Mouse (Mus musculus) heart, postnatal 10 days (tissue): ENCODE results near the gene Gm43738. TPM values are rescaled to one million over a fixed set of nuclear protein-coding genes. Genes with fewer than 3 reads are reported as not detected.

Experiments used
- DNase-seq, 2 experiments: peaks; one replicate each; pipeline ENCODE4 v3.0.0; 2021
- intact Hi-C: fragments of 180-260 bp; cut with DNase I; formaldehyde crosslinking; loops from one replicate; pipeline ENCODE4 v1.15.1; 2025
- total RNA-seq, 2 experiments: library from RNA; stranded (reverse); gene quantifications; 2 replicates each; pipeline ENCODE4 v1.2.3; 2021

Gene Gm43738
- total RNA-seq, 2 experiments from 2014 or later, result not detected

DNA sequence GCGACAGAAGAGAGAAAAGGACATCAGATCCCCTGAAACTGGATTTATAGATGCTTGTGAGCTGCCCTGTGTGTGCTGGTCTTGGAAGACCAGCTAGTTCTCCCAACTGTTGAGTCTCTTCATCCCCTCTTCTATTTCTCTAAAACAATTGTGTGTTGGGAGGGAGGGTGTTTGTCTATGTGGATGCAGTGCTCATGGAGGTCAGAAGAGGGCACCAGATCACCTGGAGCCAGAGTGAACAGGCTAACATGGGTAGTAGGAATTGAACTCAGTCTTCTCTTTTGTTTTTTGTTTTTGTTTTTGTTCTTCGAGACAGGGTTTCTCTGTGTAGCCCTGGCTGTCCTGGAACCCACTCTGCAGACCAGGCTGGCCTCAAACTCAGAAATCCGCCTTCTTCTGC is 42.1 kb downstream of the Gm43738 start:
- peak; percentile 26 to 40 for DNase-seq
- intact Hi-C loops, result no loop called here

DNA sequence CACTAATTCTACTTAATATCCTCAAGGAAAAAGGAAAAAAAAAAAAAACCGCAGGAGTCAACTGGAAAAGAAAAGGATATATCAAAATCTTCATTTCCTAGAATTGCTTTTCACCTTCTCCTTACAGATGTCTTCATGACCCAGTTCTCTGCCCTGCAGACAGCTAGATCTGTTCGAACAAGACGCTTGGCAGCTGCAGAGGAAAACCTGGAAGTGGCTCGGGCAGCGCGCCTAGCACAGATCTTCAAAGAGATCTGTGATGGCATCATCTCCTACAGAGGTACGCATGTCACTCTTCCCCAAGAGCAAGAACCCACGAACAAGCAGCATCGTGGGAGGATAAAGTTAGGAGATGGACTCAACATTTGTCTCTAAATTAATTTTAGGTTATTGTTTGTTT is 42.5 kb downstream of the Gm43738 start:
- intact Hi-C loops, result no loop called here
- DNase-seq, result no peak

DNA sequence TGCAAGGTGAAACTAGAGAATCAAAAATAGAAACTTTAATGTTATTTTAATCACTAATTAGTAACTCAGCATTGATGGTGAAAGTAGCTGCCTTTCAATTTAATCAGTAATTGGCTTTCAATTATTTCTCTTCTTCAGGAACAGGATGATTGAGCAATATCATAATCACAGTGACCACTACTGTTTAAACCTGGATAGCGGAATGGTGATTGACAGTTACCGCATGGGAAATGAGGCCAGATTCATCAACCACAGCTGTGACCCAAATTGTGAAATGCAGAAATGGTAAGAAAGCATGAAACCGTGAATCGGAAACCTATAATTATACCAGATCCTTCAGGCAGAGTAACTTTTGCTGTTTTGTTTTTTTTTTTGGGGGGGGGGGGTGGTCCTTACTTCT is 57.5 kb downstream of the Gm43738 start:
- no peak for DNase-seq
- intact Hi-C loops, result no loop called here

Other genes starting within 250 kb of the Gm43738 start
- 10 to 100 TPM; 22.8 to 24.3 TPM for gene Msto1, start 187.1 kb downstream of the Gm43738 start, total RNA-seq
- 10 to 100 TPM; 45.4 to 46.0 TPM for gene Ash1l, start 150.5 kb downstream of the Gm43738 start, total RNA-seq
- 100 to 1,000 TPM; 105 to 114 TPM for gene Dap3, start 149.9 kb downstream of the Gm43738 start, total RNA-seq
- gene Rusc1, start 7.8 kb downstream of the Gm43738 start, total RNA-seq, result 10 to 100 TPM; 12.6 to 15.0 TPM
- gene Fdps, start 860 bp upstream of the Gm43738 start, total RNA-seq, result 10 to 100 TPM; 26.2 to 28.3 TPM
- gene Pklr, start 35.0 kb upstream of the Gm43738 start, total RNA-seq, result not detected
- gene Hcn3, start 59.1 kb upstream of the Gm43738 start, total RNA-seq, result under 1 TPM; 0.19 to 0.60 TPM
- 10 to 100 TPM; 26.6 to 26.7 TPM for gene Clk2, start 63.7 kb upstream of the Gm43738 start, total RNA-seq
- 10 to 100 TPM; 49.4 to 49.6 TPM for gene Scamp3, start 76.4 kb upstream of the Gm43738 start, total RNA-seq
- gene Fam189b, start 82.0 kb upstream of the Gm43738 start, total RNA-seq, result 1 to 10 TPM; 7.9 to 8.3 TPM
- 10 to 100 TPM; 24.2 to 24.7 TPM for gene Gba, start 101.8 kb upstream of the Gm43738 start, total RNA-seq
- 10 to 100 TPM; 20.4 to 21.8 TPM for gene Thbs3, start 114.1 kb upstream of the Gm43738 start, total RNA-seq
- 10 to 100 TPM; 73.7 to 77.2 TPM for gene Mtx1, start 126.0 kb upstream of the Gm43738 start, total RNA-seq
- gene Muc1, start 128.0 kb upstream of the Gm43738 start, total RNA-seq, result under 1 TPM; 0.20 to 0.34 TPM
- 10 to 100 TPM; 84.4 to 88.0 TPM for gene Krtcap2, start 144.9 kb upstream of the Gm43738 start, total RNA-seq
- gene Trim46, start 145.2 kb upstream of the Gm43738 start, total RNA-seq, result 1 to 10 TPM in 1 of 2 experiments, under 1 TPM in 1; 0.77 to 1.1 TPM
- gene Dpm3, start 158.3 kb upstream of the Gm43738 start, total RNA-seq, result 10 to 100 TPM; 60.2 to 64.2 TPM
- 10 to 100 TPM; 29.3 to 31.3 TPM for gene Slc50a1, start 169.5 kb upstream of the Gm43738 start, total RNA-seq
- gene Efna1, start 180.0 kb upstream of the Gm43738 start, total RNA-seq, result 10 to 100 TPM; 48.8 to 57.5 TPM
- under 1 TPM in 1 of 2 experiments, not detected in 1; 0.17 TPM for gene Efna3, start 221.9 kb upstream of the Gm43738 start, total RNA-seq
- 1 to 10 TPM; 1.9 to 2.2 TPM for gene Efna4, start 236.9 kb upstream of the Gm43738 start, total RNA-seq
- 100 to 1,000 TPM; 101 to 118 TPM for gene Adam15, start 248.9 kb upstream of the Gm43738 start, total RNA-seq